Mouse (Mus musculus) heart, postnatal 10 days (tissue): ENCODE results near the gene Atg4a-ps. TPM values are rescaled to one million over a fixed set of nuclear protein-coding genes. Genes with fewer than 3 reads are reported as not detected.

Experiments
- microRNA-seq, 2 experiments: library from miRNA; unstranded; fragments of <30 nt; microRNA quantifications; one replicate each; pipeline ENCODE4 v1.2.0; 2022
- total RNA-seq, 2 experiments: library from RNA; stranded (reverse); gene quantifications; 2 replicates each; pipeline ENCODE4 v1.2.3; 2021

The Atg4a-ps gene
- total RNA-seq, 2 experiments from 2014 or later = 1.5 TPM; not detected in 1

Small RNAs within 50 kb of the gene (microRNA-seq; reads per million reads assigned to microRNA genes)
- 0 reads per million in 2 experiments for gene Gm25325

Other genes starting within 250 kb of the Atg4a-ps start
- gene Syt6, start 70.8 kb downstream of the Atg4a-ps start, total RNA-seq = not detected
- 1 to 10 TPM; 7.6 to 7.9 TPM for gene Olfml3, start 91.9 kb upstream of the Atg4a-ps start, total RNA-seq
- not detected for gene Gm10964, start 93.3 kb upstream of the Atg4a-ps start, total RNA-seq
- gene Hipk1, start 145.5 kb upstream of the Atg4a-ps start, total RNA-seq = 100 to 1,000 TPM; 102 to 117 TPM
- 10 to 100 TPM; 12.4 to 13.5 TPM for gene Dclre1b, start 163.4 kb upstream of the Atg4a-ps start, total RNA-seq
- gene Ap4b1, start 163.5 kb upstream of the Atg4a-ps start, total RNA-seq = 10 to 100 TPM; 11.5 to 14.0 TPM
- gene Gm43064, start 163.5 kb upstream of the Atg4a-ps start, total RNA-seq = not detected
- under 1 TPM in 1 of 2 experiments, not detected in 1; 0.32 TPM for gene Bcl2l15, start 186.5 kb upstream of the Atg4a-ps start, total RNA-seq
- gene Ptpn22, start 213.7 kb upstream of the Atg4a-ps start, total RNA-seq = under 1 TPM; 0.47 to 0.72 TPM